Mouse (Mus musculus): ENCODE results near the gene Gm8300.
"Not testable (repeated sequence)": the region's sequence is repeated elsewhere in the genome, so short reads cannot be mapped to it uniquely, and the experiment has no call there.

Gene Gm8300

GRCm38 (mm10) chr12:87514016-87514415, at the start of gene Gm8300:
Gm8300 (plus strand) TSS chr12:87514316.
- DNase-seq (ENCODE audit: low spot score in 2 of 2) = not testable (repeated sequence)

GRCm38 (mm10) chr12:87464678-87465297, 49.3 kb upstream of the Gm8300 start:
- no peak for DNase-seq (ENCODE audit: low spot score in 2 of 2)

DNA sequence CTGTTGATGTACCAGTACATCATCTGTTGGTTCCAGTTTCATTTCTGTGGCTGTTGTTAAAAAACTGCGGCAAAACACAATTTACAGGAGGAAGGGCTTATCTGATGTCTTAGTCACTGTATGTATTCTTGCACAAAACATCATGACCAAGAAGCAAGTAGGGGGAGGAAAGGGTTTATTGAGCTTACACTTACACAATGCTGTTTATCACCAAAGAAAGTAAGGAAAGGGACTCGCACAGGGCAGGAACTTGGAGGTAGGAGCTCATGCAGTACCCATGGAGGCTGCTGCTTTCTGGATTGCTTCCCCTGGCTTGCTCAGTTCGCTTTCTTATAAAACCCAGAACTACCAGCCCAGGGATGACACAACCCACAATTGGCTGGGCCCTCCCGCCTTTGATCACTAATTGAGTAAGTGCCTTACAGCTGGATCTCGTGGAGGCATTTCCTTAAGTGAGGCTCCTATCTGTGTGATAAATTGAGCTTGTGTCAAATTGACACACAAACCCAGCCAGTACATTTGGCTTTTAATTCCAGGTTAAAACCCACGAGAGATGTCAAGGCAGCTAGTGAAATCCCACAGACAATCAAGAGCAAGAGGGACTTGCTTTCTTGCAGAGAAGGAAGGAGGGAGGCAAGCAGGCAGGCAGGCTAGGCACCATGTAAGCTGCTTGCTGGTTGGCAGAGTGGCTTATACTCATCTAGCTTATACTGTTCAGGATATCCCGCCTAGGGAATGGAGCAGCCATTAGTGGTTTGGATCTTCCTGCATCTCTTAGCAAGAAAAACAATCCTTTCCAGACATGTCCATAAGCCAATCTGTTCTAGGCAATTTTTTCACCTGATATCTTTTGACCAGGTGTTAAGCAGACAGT, 43.6 kb upstream of the Gm8300 start:
- no peak for DNase-seq (ENCODE audit: low spot score in 2 of 2)

GRCm38 (mm10) chr12:87471421-87471963, 42.6 kb upstream of the Gm8300 start:
- no peak for DNase-seq (ENCODE audit: low spot score in 2 of 2)

- peak; percentile 88 to 95 for DNase-seq (ENCODE audit: low spot score in 2 of 2)
Observed at GRCm38 (mm10) chr12:87471964-87472786, 41.9 kb upstream of the Gm8300 start, which contains the start of gene Snw1. Snw1 (minus strand) TSS chr12:87472274.

GRCm38 (mm10) chr12:87474756-87475155, 39.4 kb upstream of the Gm8300 start:
- no peak for DNase-seq (ENCODE audit: low spot score in 2 of 2)

DNA sequence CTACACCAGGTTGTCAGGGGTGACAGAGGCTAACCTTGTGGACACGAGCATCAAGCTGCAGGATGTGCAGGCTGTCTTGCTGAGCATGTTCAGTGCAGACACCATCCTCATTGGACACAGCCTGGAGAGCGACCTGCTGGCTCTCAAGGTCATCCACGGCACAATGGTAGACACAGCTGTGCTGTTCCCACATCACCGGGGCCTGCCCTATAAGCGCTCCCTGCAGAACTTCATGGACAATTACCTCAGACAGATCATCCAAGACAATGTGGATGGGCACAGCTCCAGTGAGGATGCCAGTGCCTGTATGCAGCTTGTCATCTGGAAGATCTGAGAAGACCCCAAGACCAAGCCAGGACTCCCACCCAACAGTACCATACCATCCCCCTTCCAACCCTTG, 31.6 kb upstream of the Gm8300 start:
- DNase-seq (ENCODE audit: low spot score in 2 of 2) = not testable (repeated sequence)

DNA sequence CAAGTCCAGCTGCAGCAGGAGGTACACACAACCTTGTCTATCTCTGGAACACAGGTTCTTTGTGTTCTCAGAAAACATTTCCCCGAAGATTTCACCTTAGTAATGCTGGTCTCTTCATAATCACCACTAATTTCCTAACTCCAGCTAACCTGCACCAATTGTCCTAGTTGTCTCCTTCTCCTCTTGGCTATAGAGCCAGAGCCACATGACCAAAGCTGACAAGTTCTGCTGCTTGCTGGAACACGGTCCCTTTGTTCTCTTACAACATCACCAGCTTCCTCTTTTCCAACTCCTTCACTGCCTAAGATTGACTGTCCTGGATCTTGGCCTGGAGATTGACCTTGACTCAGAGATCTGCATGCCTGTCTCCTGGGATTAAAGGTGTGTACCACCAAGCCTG, 25.4 kb upstream of the Gm8300 start:
- not testable (repeated sequence) for DNase-seq (ENCODE audit: low spot score in 2 of 2)

- not testable (repeated sequence) for DNase-seq (ENCODE audit: low spot score in 2 of 2)
Observed at GRCm38 (mm10) chr12:87494421-87494820, 19.7 kb upstream of the Gm8300 start, which contains the start of gene Gm5788. Gm5788 (plus strand) TSS chr12:87494721.

GRCm38 (mm10) chr12:87519616-87520015, 5.5 kb downstream of the Gm8300 start:
- not testable (repeated sequence) for DNase-seq (ENCODE audit: low spot score in 2 of 2)

- no peak for DNase-seq (ENCODE audit: low spot score in 2 of 2)
Observed at GRCm38 (mm10) chr12:87543927-87544326, 29.8 kb downstream of the Gm8300 start.

GRCm38 (mm10) chr12:87550628-87551027, 36.5 kb downstream of the Gm8300 start:
- DNase-seq (ENCODE audit: low spot score in 2 of 2) = not testable (repeated sequence)

Measured in spleen, postnatal 4 days (tissue).